Mouse (Mus musculus) layer of hippocampus, postnatal 14 days (tissue): Measurements from ENCODE around the gene Il17rb. TPM values are rescaled to one million over a fixed set of nuclear protein-coding genes. Genes with fewer than 3 reads are reported as not detected.
A peak's percentile ranks its signal among the peaks of the same experiment; 100 is the strongest.

Experiments
- DNase-seq, 2 experiments: peaks; one replicate each; pipeline ENCODE4 v3.0.0; 2021 to 2022; ENCODE audit warnings: low spot score in 2 of 2, mixed read lengths in 1 of 2
- total RNA-seq, 2 experiments: library from RNA; stranded (reverse); gene quantifications; 2 replicates each; pipeline ENCODE4 v1.2.3; 2021

Il17rb gene
- total RNA-seq, 2 experiments from 2014 or later, result 0.71 to 0.76 TPM

DNA sequence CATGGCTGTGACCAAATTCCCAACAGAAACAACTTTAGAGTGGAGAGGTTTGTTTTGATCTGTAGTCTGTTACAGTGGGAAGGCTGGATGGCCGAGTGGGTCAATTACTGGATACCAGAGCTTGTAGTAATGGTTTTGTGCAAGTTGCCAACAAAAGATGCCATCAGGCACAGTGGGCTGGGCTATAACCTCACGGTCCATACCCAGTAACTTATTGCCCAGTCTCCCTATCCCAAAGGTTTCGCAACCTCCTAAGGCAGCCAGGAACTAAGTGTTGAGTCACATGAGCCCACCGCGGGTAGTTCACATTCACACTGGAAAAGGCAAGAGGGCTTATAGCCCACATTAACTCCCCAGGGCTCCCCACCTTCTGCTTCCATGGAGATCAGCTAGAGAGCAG is 8.0 kb upstream of the Il17rb start:
- DNase-seq, result no peak

DNA sequence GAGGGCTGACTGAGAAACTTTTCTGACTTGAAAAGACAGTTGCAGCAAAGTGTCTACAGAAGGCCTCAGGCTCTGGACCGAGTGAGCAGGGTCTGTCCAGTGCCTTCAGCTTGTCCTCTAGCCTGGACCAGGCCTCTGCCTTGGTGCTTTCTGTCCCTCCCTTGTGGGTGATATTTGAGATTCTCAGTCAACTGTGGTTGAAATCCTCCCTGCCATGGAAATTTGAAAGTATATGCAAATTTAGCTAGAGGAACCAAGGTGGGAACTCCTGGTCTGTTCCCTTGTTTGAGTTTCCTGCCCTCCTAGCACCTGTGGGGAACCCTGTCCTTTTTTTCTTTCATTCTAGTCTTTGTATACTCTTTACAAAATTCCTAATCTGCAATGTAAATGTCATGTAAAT is 6.3 kb upstream of the Il17rb start:
- DNase-seq, result no peak

- no peak for DNase-seq
Observed at GRCm38 (mm10) chr14:30014487-30014886, 5.8 kb upstream of the Il17rb start.

DNA sequence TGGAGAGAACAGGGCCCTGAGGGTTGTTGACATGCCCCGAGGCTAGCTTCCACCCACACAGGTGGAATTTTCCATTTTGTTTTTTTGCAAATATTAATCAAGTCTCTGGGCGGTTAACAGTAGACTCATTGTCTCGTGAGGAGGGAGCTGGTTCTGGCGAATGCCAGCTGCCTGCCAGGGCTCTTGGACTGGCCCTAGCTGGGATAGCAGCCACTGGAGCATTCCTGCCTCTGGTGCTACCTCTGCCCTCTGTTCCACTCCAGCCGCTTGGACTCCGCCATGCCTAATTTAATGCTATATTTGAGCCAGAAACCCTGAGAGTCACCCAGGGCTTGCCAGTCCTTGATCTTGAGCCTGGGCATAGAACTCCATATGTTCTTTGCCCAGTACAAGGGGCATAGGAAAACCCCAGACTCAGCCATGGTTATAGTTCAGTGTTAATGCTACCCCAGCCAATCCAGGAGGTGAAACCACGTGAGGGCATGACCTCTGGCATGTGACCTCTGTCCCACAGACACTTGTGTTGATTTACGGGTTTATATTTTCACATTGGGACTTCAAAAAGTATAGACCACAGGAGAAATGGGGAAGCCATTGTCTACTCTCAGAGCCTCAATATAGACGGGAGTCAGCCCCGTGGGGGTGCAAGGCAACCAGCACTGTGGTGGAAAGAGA is 3.3 kb upstream of the Il17rb start:
- DNase-seq, result peak in 1 of 2 experiments; percentile 55

GRCm38 (mm10) chr14:30009864-30010560 is 1.3 kb upstream of the Il17rb start:
- DNase-seq, result peak; percentile 46 to 67

GRCm38 (mm10) chr14:29999475-29999811 is 9.3 kb downstream of the Il17rb start:
- no peak for DNase-seq

DNA sequence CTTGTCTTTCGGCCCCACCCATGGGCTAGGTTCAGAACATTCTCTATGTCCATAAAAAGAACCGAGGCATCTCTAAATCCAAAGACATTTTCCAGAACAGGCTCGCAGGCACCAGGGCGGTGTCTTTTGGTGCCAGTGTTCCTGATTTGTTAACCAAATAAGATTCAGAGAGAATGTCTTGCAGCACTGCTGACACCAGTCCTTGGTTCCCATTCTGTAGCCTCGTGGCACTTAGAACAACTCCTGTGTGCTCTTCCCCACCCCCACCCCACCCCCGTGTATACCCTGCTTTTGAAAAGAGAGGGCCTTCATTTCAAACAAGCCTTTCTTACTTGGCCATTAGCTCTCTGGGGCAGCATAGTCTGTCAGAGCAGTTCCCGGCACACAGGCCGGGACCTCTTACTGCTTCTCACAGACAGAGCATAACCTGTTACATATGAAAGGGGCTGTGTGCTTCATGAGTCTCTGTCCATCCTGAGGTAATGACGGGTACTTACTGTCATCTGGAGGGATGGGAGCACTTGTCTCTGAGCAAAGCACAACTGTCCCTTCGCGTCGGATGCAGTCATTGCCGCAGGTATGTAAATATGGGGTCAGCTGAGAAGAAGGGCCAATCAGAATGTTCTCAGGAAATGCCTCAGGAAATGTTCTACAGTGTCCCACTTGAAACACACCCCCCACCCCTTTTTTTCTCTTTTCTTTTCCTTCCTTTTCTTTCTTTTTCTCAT is 9.8 kb downstream of the Il17rb start:
- DNase-seq, result no peak

- no peak for DNase-seq
Observed at GRCm38 (mm10) chr14:29997345-29997744, 11.4 kb downstream of the Il17rb start.

GRCm38 (mm10) chr14:29996000-29996751 is 12.5 kb downstream of the Il17rb start:
- no peak for DNase-seq

- DNase-seq, result no peak
Observed at GRCm38 (mm10) chr14:29994976-29995375, 13.7 kb downstream of the Il17rb start.

DNA sequence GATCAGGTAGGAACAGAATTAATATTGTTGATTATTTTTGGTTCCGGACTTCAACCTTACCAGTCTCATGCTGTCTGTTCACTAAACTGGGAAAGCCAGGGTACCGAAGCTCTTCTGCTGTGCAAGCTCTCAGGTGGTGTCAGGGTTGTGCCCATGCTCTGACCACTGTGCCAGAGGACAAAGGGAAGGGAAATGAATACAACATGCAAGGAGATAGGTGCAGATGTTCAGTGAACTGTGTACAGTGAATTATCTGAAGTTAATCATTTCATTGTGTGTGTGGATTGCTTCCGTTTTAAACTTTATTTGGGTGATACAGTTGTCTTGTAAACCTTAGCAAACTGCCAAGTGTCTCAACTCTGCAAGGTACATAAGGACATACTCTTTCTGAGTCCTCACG is 20.4 kb downstream of the Il17rb start:
- DNase-seq, result no peak

- DNase-seq, result no peak
Observed at GRCm38 (mm10) chr14:29987739-29988138, 21.0 kb downstream of the Il17rb start.

- DNase-seq, result no peak
Observed at GRCm38 (mm10) chr14:29987276-29987675, 21.4 kb downstream of the Il17rb start.

DNA sequence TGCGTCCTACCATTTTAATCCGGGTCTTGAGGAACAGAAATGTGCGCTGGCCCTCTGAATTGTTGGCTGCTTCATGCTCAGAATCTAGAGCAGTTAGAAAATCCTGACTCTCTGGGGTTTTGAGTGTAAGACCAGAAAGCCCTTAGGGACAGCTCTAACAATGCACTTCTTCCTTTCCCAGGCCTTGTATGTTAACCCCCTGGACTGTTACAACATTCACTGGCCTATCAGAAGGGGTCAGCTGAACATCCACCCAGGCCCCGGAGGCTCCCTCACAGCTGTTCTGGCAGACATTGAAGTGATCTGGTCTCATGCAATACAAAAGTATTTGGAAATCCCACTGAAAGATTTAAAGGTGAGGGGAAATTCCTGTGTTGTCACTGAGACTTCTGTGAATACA is 22.6 kb downstream of the Il17rb start:
- DNase-seq, result no peak

- no peak for DNase-seq
Observed at GRCm38 (mm10) chr14:29980447-29981205, 28.1 kb downstream of the Il17rb start.

- DNase-seq, result peak; percentile 92 to 94
Observed at GRCm38 (mm10) chr14:29978254-29979204, 30.2 kb downstream of the Il17rb start, which contains the start of gene Actr8. TSS of gene Actr8 (plus strand) at chr14:29978337.

DNA sequence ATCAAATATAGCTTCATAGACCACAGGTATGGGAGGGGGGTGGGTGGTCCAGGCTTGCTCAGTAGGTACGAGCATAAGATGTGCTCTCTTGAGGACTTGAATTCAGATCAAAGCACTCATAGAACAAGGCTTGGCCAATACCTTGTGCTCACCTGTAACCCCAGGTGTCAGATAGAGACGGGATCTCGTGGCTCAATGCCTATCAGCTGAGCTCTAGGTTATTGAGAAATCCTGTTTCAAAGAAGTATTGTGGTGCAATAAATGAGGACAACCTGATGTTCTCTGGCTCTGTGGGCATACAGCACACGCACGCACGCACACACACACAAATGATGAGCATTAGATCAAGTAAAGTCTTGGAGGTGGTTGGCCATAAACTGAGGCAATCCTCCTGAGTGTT is 31.8 kb downstream of the Il17rb start:
- DNase-seq, result no peak

DNA sequence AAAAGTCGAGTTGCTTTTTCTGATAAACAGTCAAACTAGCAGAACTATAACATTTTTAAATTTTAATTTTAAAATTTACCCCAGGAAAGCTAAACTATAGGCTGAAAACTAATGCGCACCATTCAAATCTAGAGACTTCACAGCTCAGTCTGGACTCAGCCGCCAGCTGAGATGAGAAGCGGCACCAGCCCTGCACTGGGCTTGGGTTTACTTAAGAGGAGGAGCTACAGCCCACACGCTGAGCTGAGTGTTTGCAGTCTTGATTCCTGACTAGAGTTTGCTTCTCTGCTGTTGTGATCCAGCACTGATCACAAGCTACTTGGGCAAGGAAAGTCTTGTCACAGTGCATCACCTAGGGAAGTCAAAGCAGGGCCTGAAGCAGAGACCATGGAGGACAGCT is 36.7 kb downstream of the Il17rb start:
- no peak for DNase-seq

DNA sequence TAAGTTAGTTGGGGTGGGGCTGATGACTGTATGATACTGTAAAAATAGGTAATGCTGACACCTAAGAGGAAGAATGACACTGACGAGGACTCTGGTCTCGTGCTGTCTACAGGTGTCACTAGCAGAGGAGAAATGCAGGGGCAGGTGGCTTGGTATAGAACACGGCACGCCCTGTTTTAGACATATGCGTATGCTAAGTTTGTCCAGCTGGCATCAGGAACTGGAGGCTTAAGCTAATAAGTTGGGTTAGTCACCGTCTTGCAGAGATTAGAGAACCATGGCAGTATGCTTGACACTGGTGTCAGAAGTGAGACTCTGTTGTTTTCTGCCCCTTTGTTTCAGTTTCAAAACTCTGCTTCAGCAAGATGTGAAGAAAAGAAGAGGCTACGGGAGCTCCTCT is 37.2 kb downstream of the Il17rb start:
- DNase-seq, result no peak
